ENCODE assay signal across 8 mouse cellular contexts in genomic region chr15:84856006-84856995, GRCm38 (mm10). TPM values are rescaled to one million over a fixed set of nuclear protein-coding genes. Genes with fewer than 3 reads are reported as not detected.
DNase-seq lines count a peak whose midpoint lies in the region; ATAC-seq and TF ChIP-seq lines count a peak whose summit lies in the region.

TSS of gene Phf21b (minus strand) at chr15:84856049.

- H3K9ac ChIP-seq in ES-Bruce4 (ENCODE audit: low read depth, poor library complexity, severe bottlenecking), result peak within 1 kb of the TSS; percentile 88
- H3K9ac ChIP-seq in forebrain, embryonic 15.5 days (replicated peaks), result peak within 1 kb of the TSS; percentile 89
- peak within 1 kb of the TSS; percentile 64 for H3K9ac ChIP-seq in lung, embryonic 15.5 days

- peak; percentile 34 for DNase-seq in c-Kit-positive CD71-positive TER-119-negative erythroid progenitor cells, embryonic 14.5 days (ENCODE audit: low read depth)
- peak; percentile 87 to 90 for DNase-seq in heart, postnatal 14 days
- DNase-seq in layer of hippocampus, adult 2 months (ENCODE audit: low spot score in 2 of 2), result peak; percentile 85 to 89
- DNase-seq in ovary, adult 18-20 months (ENCODE audit: low spot score), result peak; percentile 69
- DNase-seq in thymus, adult 2 months, result peak; percentile 73

- peak; percentile 38 for TF ChIP-seq POLR2A in ES-Bruce4 (IDR thresholded peaks at IDR 0.05; ENCODE audit: insufficient read depth, low read length)
- no peak for TF ChIP-seq POLR2A in thymus, adult 2 months (IDR thresholded peaks at IDR 0.05; ENCODE audit: control insufficient read depth, extremely low read depth, insufficient read depth, low read length, poor library complexity)

- intact Hi-C loops in heart, postnatal 14 days (cut with DNase I), result loop anchor here (5.0 kb wide), 1 partner anchor 54 kb away; no protein-coding TSS in a partner anchor

- H3K4me1 ChIP-seq in ES-Bruce4 (ENCODE audit: control insufficient read depth, insufficient read depth, low read length), result no peaks in the 10 kb centered on the region
- H3K4me1 ChIP-seq in forebrain, embryonic 15.5 days, result peaks cover 26% of the 10 kb centered on the region
- H3K4me1 ChIP-seq in lung, embryonic 15.5 days, result peaks cover 22% of the 10 kb centered on the region
- H3K4me1 ChIP-seq in thymus, adult 2 months (replicated peaks; ENCODE audit: control insufficient read depth, insufficient read depth, low read length), result peaks cover 21% of the 10 kb centered on the region

- H3K36me3 ChIP-seq in ES-Bruce4 (ENCODE audit: control insufficient read depth, insufficient read depth, low read length, poor library complexity, severe bottlenecking), result no peaks in the 10 kb centered on the region
- no peaks in the 10 kb centered on the region for H3K36me3 ChIP-seq in forebrain, embryonic 15.5 days
- H3K36me3 ChIP-seq in lung, embryonic 15.5 days, result no peaks in the 10 kb centered on the region
- no peaks in the 10 kb centered on the region for H3K36me3 ChIP-seq in thymus, adult 2 months (ENCODE audit: control insufficient read depth, insufficient read depth, low read length)

- under 1% methylated on average over 76 of the region's 76 CpGs for WGBS in forebrain, embryonic 15.5 days
- under 1% methylated on average over 57 of the region's 76 CpGs for WGBS in lung, embryonic 15.5 days
- WGBS in thymus, adult 2 months, result under 1% methylated on average over 76 of the region's 76 CpGs

- H3K9me3 ChIP-seq in ES-Bruce4 (replicated peaks; ENCODE audit: control insufficient read depth, insufficient read depth, low read length, poor library complexity, severe bottlenecking), result no peaks in the 10 kb centered on the region
- no peaks in the 10 kb centered on the region for H3K9me3 ChIP-seq in forebrain, embryonic 15.5 days
- H3K9me3 ChIP-seq in lung, embryonic 15.5 days, result no peaks in the 10 kb centered on the region

- H3K4me3 ChIP-seq in ES-Bruce4 (ENCODE audit: low read depth, low read length), result peak within 1 kb of the TSS; percentile 85
- H3K4me3 ChIP-seq in forebrain, embryonic 15.5 days, result peak within 1 kb of the TSS; percentile 91
- peak within 1 kb of the TSS; percentile 71 for H3K4me3 ChIP-seq in layer of hippocampus, adult 2 months
- peak within 1 kb of the TSS; percentile 70 for H3K4me3 ChIP-seq in lung, embryonic 15.5 days
- peak within 1 kb of the TSS; percentile 44 for H3K4me3 ChIP-seq in thymus, adult 2 months (ENCODE audit: control insufficient read depth, insufficient read depth, low read length)

- H3K27ac ChIP-seq in ES-Bruce4 (ENCODE audit: insufficient read depth, low read length), result no peak within 1 kb of the TSS; the same call in 1 of the 2 replicates
- peak within 1 kb of the TSS; percentile 99 for H3K27ac ChIP-seq in forebrain, embryonic 15.5 days (replicated peaks)
- H3K27ac ChIP-seq in layer of hippocampus, adult 2 months, result peak within 1 kb of the TSS; percentile 97
- peak within 1 kb of the TSS; percentile 83 for H3K27ac ChIP-seq in lung, embryonic 15.5 days
- H3K27ac ChIP-seq in thymus, adult 2 months (ENCODE audit: control insufficient read depth, insufficient read depth, low read length), result no peak within 1 kb of the TSS

- H3K4me2 ChIP-seq in forebrain, embryonic 15.5 days (replicated peaks), result peak within 1 kb of the TSS; percentile 88
- peak within 1 kb of the TSS; percentile 100 for H3K4me2 ChIP-seq in lung, embryonic 15.5 days

- TF ChIP-seq CTCF in ES-Bruce4 (IDR thresholded peaks at IDR 0.05; ENCODE audit: low read depth, low read length), result no peak
- 0 out of 2 replicates have a peak, but pooled peaks have one; percentile 3 for TF ChIP-seq CTCF in layer of hippocampus, adult 2 months (conservative IDR thresholded peaks at IDR 0.05)
- no peak for TF ChIP-seq CTCF in thymus, adult 2 months (IDR thresholded peaks at IDR 0.05; ENCODE audit: borderline replicate concordance, control insufficient read depth, extremely low read depth, insufficient read depth, low read length, poor library complexity)

- peaks cover 6% of the 10 kb centered on the region; the same call in 1 of the 2 replicates for H3K27me3 ChIP-seq in ES-Bruce4 (ENCODE audit: control insufficient read depth, insufficient read depth, low read length, poor library complexity, severe bottlenecking)
- no peaks in the 10 kb centered on the region for H3K27me3 ChIP-seq in forebrain, embryonic 15.5 days
- peaks cover 35% of the 10 kb centered on the region for H3K27me3 ChIP-seq in lung, embryonic 15.5 days
- H3K27me3 ChIP-seq in thymus, adult 2 months (ENCODE audit: control insufficient read depth, insufficient read depth, low read length), result peaks cover 32% of the 10 kb centered on the region

- ATAC-seq in forebrain, embryonic 15.5 days (replicated peaks), result peak; percentile 78
- ATAC-seq in lung, embryonic 15.5 days (ENCODE audit: borderline replicate concordance, extremely low read depth, low FRiP score, low TSS enrichment), result peak; percentile 84

- 0 out of 2 replicates have a peak, but pooled peaks have one; percentile 10 for TF ChIP-seq EP300 in ES-Bruce4 (IDR thresholded peaks at IDR 0.05; ENCODE audit: insufficient read depth, low read depth, low read length)

RNA-seq across cellular contexts. Expression of gene Phf21b, which starts in this region (rescaled TPM):
- polyA plus RNA-seq in ES-Bruce4 (2011; ENCODE audit: insufficient read depth, insufficient read length, low read depth, missing spikeins), result 2.6 and 4.2 TPM in 2 replicates
- polyA plus RNA-seq in forebrain, embryonic 15.5 days (2015; fragmentation: Nextera tagmentation; extraction: Ambion mirVana), result 11.0 and 13.0 TPM in 2 replicates
- 1 to 10 TPM; 1.4 to 1.6 TPM for total RNA-seq in heart, postnatal 14 days (2021)
- total RNA-seq in layer of hippocampus, adult 2 months (2021), result 10 to 100 TPM in 1 of 2 experiments, 1 to 10 TPM in 1; 8.8 to 11.9 TPM
- polyA plus RNA-seq in lung, embryonic 15.5 days (2015; fragmentation: Nextera tagmentation; extraction: Ambion mirVana), result 0.24 and 0.67 TPM in 2 replicates
- polyA plus RNA-seq in thymus, adult 2 months (2012; rRNA removed), result 2.7 and 3.0 TPM in 2 replicates

Comparison
In these comparisons a context has a peak if more than half of its experiments do, and no peak if none do; other contexts are left out.
1. Peak in ATAC-seq, H3K4me3 ChIP-seq, H3K27ac ChIP-seq, H3K9ac ChIP-seq and H3K4me2 ChIP-seq in lung, embryonic 15.5 days; RNA of the gene not detected or under 1 TPM.
2. H3K27ac ChIP-seq: peak in forebrain, embryonic 15.5 days (single experiment) and layer of hippocampus, adult 2 months (single experiment); none in ES-Bruce4 (single experiment) and thymus, adult 2 months (single experiment).
3. DNase-seq: peak in every context shown above with its lines; median percentile 88 in heart, postnatal 14 days; 87 in layer of hippocampus, adult 2 months; 73 in thymus, adult 2 months; 69 in ovary, adult 18-20 months; 34 in c-Kit-positive CD71-positive TER-119-negative erythroid progenitor cells, embryonic 14.5 days.
4. Peak in every context shown above with its lines, with median percentiles within 50 percentile points of each other: H3K4me3 ChIP-seq and H3K9ac ChIP-seq.